Mouse (Mus musculus) lung, postnatal 0 days (tissue): ENCODE results near the gene Tspan32. TPM values are rescaled to one million over a fixed set of nuclear protein-coding genes. Genes with fewer than 3 reads are reported as not detected.
A peak's percentile ranks its signal among the peaks of the same experiment; 100 is the strongest.

Experiments used
- ATAC-seq: fragments of 200-750 bp; cut with Nextera tagmentation; 2 replicates; pipeline ENCODE4 v1.8.0; 2017; ENCODE audit warnings: moderate library complexity
- DNase-seq: peaks from one replicate; pipeline ENCODE4 v3.0.0-alpha.2; 2016; ENCODE audit warnings: low spot score
- H3K27ac ChIP-seq: fragments of 300-500 bp; sonication (generic); 2 replicates; pipeline ENCODE4 v1.5.1; 2014; ENCODE audit warnings: antibody characterized with exemption, mild to moderate bottlenecking, low read length, mixed read lengths
- H3K27me3 ChIP-seq: fragments of 300-500 bp; sonication (generic); replicated peaks from 2 replicates; pipeline ENCODE4 v1.6.1; 2014; ENCODE audit warnings: low read length, mixed read lengths; ENCODE audit not compliant: insufficient read depth
- H3K36me3 ChIP-seq: fragments of 300-500 bp; sonication (generic); 2 replicates; pipeline ENCODE4 v1.6.1; 2014; ENCODE audit warnings: low read length, mixed read lengths; ENCODE audit not compliant: insufficient read depth
- H3K4me1 ChIP-seq: fragments of 300-500 bp; sonication (generic); 2 replicates; pipeline ENCODE4 v1.6.1; 2014; ENCODE audit warnings: antibody characterized with exemption, low read depth, low read length, mixed read lengths; ENCODE audit not compliant: insufficient read depth
- H3K4me2 ChIP-seq: fragments of 300-500 bp; sonication (generic); replicated peaks from 2 replicates; pipeline ENCODE4 v1.6.1; 2014; ENCODE audit warnings: low read depth, mild to moderate bottlenecking, low read length, moderate library complexity, mixed read lengths
- H3K4me3 ChIP-seq: fragments of 300-500 bp; sonication (generic); 2 replicates; pipeline ENCODE4 v1.5.1; 2014; ENCODE audit warnings: low read depth, low read length
- H3K9ac ChIP-seq: fragments of 300-500 bp; sonication (generic); replicated peaks from 2 replicates; pipeline ENCODE4 v1.6.1; 2014; ENCODE audit warnings: low read depth, mild to moderate bottlenecking
- H3K9me3 ChIP-seq: fragments of 300-500 bp; sonication (generic); 2 replicates; pipeline ENCODE4 v1.6.1; 2016; ENCODE audit warnings: low read length, mixed read lengths
- CTCF ChIP-seq: IDR thresholded peaks from 2 replicates; pipeline ENCODE4 v1.5.1; 2016; ENCODE audit warnings: antibody characterized with exemption, mild to moderate bottlenecking
- EP300 ChIP-seq: IDR thresholded peaks from 2 replicates; pipeline ENCODE4 v1.6.1; 2016; ENCODE audit warnings: antibody characterized with exemption, mild to moderate bottlenecking, control low read depth
- WGBS: fragments of 180-500 bp; shearing (Covaris S2); extraction: QIAGEN DNeasy Blood & Tissue Kit; methylation state at CpG from one replicate; pipeline ENCODE4 v1.1.7; 2014; 5-methylcytosine and 5-hydroxymethylcytosine counted together
- polyA plus RNA-seq: library from polyadenylated mRNA; unstranded; fragments of >200 nt; fragmentation: Nextera tagmentation; extraction: Ambion mirVana; gene quantifications from 2 replicates; pipeline ENCODE4 v1.2.1, GENCODE M21; 2015

Tspan32 gene
- polyA plus RNA-seq, 1 experiment from 2014 or later, result 6.1 TPM

DNA sequence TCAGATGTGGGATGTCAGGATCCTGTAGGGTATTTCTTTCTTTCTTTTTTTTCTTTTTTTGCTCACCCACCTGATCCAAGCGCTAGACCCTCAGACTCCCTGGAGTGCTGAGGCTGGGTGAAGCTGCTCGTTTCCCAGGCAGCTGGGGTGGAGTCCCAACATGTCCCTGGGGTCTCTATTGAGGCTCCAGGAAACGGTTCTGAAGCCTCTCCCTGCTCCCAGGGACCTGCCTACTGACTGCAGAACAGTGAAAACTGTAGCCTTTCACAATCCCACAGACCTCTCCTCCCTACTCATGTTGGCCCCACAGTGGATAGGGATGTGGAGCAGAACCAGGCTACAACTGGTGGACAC is 49.7 kb downstream of the Tspan32 start:
- DNase-seq (no peak), ATAC-seq (no peak)
- H3K36me3 ChIP-seq, result no peaks in the 10 kb centered on the region
- H3K4me3 ChIP-seq, result peak overlapping the region; percentile 90
- H3K4me1 ChIP-seq, result peaks cover 60% of the 10 kb centered on the region
- TF ChIP-seq EP300 (no peak), CTCF (no peak)
- H3K27me3 ChIP-seq, result no peaks in the 10 kb centered on the region
- H3K4me2 ChIP-seq, result peak overlapping the region; percentile 86
- H3K9ac ChIP-seq, result peak overlapping the region; percentile 88
- 29% methylated on average over 3 of the region's 3 CpGs for WGBS
- H3K27ac ChIP-seq, result peak overlapping the region; percentile 94
- H3K9me3 ChIP-seq, result no peaks in the 10 kb centered on the region

DNA sequence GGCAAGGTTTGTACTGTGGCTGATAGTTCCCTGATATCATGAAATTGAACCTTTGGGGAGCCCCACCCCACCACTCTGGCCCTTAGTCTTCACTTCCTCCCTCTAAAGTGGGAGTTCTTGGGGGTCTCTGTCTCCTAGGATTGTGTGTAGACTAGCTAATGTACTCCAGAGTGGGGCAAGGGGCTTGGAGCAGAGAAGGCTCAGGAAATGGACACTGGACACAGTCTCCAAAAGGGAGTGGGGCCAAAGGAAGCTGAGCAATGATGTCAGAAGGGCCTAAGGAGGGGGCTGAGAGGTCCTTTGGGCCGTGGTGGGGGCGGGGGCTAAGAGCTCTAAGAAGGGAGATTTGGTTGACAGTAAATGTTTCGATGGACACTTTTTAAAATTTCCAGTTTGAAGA is 50.2 kb downstream of the Tspan32 start:
- Histone ChIP-seq H3K9me3 (no peaks in the 10 kb centered on the region), H3K27me3 (no peaks in the 10 kb centered on the region), H3K4me3 (peak overlapping the region; percentile 90), H3K27ac (peak overlapping the region; percentile 94), H3K36me3 (no peaks in the 10 kb centered on the region), H3K4me2 (peak overlapping the region; percentile 86), H3K4me1 (peaks cover 60% of the 10 kb centered on the region), H3K9ac (peak overlapping the region; percentile 88; the same call in 1 of the 2 replicates)
- TF ChIP-seq EP300 (no peak), CTCF (no peak)
- ATAC-seq (no peak), DNase-seq (no peak)
- WGBS, result 44% methylated on average over 3 of the region's 3 CpGs

DNA sequence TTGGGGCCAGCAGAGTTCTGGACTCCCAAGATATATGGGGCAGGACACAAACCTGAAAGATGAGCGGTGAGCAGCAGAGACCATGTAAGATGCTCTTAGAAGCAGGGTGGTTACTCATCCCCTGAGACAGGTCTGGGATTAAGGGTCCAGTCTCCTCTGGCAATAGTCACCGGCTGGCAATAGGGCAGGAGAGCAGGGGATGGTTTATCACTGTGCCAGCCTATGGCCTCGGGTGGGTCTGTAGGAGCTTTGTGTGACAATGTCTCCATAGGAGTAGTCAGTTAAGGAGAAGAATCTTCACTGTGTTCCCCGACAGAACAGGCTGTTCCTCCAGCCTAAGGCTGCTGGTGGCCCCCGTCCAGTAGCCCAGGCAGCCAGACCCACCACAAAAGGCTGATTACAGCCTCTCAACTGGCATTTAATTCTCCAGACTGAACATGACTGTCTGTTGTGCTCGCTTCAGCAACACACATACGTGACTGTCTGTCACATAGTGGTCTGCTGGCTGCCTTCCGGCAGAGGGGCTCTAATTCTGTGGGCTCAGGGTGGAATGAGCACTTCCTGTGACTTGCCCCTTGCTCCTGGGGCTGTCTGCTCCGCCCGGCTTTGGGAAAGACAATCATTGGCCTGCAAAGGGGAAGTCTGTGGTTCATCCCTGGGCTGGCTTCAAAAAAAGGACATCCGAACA is 50.8 kb downstream of the Tspan32 start:
- peak overlapping the region; percentile 11; the same call in 1 of the 2 replicates for H3K27ac ChIP-seq
- ATAC-seq, result no peak
- peak overlapping the region; percentile 86 for H3K4me2 ChIP-seq
- TF ChIP-seq EP300, result no peak
- TF ChIP-seq CTCF, result no peak
- H3K4me3 ChIP-seq, result peak overlapping the region; percentile 90; the same call in 1 of the 2 replicates
- WGBS, result 54% methylated on average over 11 of the region's 11 CpGs
- no peaks in the 10 kb centered on the region for H3K36me3 ChIP-seq
- no peaks in the 10 kb centered on the region for H3K9me3 ChIP-seq
- H3K4me1 ChIP-seq, result peaks cover 57% of the 10 kb centered on the region
- H3K27me3 ChIP-seq, result no peaks in the 10 kb centered on the region
- DNase-seq, result peak; percentile 47
- peak overlapping the region; percentile 6; the same call in 1 of the 2 replicates for H3K9ac ChIP-seq

DNA sequence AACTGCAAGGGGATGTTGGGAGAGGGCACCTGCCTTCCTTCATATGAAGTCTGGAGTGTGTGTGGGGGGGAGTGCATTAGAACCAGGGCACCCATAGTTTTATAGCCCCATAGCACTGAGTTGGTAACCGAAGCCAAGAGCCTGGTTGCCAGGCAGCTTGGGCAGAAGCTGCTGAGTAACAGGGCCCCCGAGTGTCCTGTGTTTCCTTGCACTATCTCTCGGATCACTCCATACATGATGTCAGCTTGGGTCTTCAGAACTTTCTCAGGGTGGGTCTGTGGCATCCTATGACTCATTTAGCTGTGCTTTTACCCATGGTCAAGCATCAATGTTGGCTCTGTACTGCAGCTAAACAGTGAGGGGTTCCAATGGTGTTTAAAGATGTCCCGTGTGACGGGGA is 52.2 kb downstream of the Tspan32 start:
- DNase-seq (no peak), ATAC-seq (no peak)
- TF ChIP-seq CTCF (no peak), EP300 (no peak)
- Histone ChIP-seq H3K36me3 (0 out of 2 replicates have a peak, but pooled peaks cover 1% of the 10 kb centered on the region), H3K9me3 (no peaks in the 10 kb centered on the region), H3K4me3 (no peak overlapping the region), H3K4me1 (peaks cover 53% of the 10 kb centered on the region), H3K27me3 (no peaks in the 10 kb centered on the region), H3K27ac (no peak overlapping the region), H3K4me2 (no peak overlapping the region), H3K9ac (no peak overlapping the region)
- WGBS, result 70% methylated on average over 5 of the region's 5 CpGs

DNA sequence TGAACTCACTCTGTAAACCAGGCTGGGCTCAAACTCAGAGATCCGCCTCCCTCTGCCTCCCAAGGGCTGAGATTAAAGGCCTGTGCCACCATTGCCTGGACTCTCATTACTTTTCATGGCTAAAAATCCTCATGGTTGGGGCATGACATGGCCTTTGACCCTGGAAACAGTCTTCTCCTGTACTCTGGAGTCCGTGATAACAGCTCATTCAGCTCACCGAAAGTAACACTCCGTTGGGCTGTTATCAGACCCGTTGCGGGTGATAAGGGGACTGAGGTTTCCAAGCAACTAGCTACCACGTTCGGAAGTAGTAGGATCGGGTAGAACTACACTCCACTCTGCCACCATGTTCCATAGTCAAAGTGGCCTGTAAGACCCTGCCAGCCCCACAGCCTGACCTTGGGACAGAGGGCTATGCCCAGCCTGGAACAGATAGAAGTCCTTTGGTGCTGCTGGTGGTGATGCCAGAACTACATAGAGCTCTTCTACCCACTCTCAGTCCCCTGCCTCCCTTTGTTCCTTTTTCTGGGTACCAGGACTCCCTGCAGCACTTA is 52.9 kb downstream of the Tspan32 start:
- Histone ChIP-seq H3K9ac (0 out of 2 replicates have a peak overlapping the region, but pooled peaks have one; percentile 16), H3K27me3 (no peaks in the 10 kb centered on the region), H3K4me2 (peak overlapping the region; percentile 32; the same call in 1 of the 2 replicates), H3K4me1 (peaks cover 53% of the 10 kb centered on the region), H3K4me3 (no peak overlapping the region), H3K9me3 (no peaks in the 10 kb centered on the region), H3K27ac (peak overlapping the region; percentile 71), H3K36me3 (0 out of 2 replicates have a peak, but pooled peaks cover 8% of the 10 kb centered on the region)
- ATAC-seq (no peak), DNase-seq (no peak)
- 27% methylated on average over 9 of the region's 9 CpGs for WGBS
- TF ChIP-seq CTCF (no peak), EP300 (no peak)

DNA sequence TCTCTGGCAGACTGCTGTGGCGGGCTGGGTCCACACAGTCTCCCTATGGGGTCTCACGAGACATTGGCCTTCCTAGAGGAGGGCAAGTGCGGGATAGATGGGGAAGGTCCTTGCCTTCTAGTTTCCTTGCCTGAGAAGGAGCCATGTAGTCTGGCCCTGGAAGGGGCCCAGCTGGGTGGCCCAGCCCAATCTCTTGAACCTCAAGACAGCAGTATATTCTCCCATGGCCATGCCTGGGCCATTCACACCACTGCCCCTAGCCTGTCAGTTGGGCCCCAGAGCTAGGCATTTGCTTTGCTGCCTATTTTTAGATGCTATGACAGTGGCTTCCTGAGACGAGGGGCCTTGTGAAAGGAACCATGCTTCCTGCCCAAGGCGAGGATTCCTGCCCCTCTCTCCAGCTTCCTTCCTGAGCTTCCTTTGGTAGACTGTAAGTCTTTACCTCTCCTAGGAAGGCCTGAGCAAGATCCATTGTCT is 53.4 kb downstream of the Tspan32 start:
- DNase-seq (peak; percentile 69), ATAC-seq (peak; percentile 25)
- no peak overlapping the region for H3K4me3 ChIP-seq
- WGBS, result 28% methylated on average over 5 of the region's 5 CpGs
- H3K4me2 ChIP-seq, result peak overlapping the region; percentile 32
- peaks cover 53% of the 10 kb centered on the region for H3K4me1 ChIP-seq
- TF ChIP-seq CTCF, result no peak
- peak; percentile 67; the same call in 1 of the 2 replicates for TF ChIP-seq EP300
- H3K36me3 ChIP-seq, result peaks cover 14% of the 10 kb centered on the region; the same call in 1 of the 2 replicates
- peak overlapping the region; percentile 71 for H3K27ac ChIP-seq
- no peaks in the 10 kb centered on the region for H3K27me3 ChIP-seq
- 0 out of 2 replicates have a peak overlapping the region, but pooled peaks have one; percentile 16 for H3K9ac ChIP-seq
- no peaks in the 10 kb centered on the region for H3K9me3 ChIP-seq
